12 mouse cellular contexts compared by ENCODE assay signal in the genomic region with DNA sequence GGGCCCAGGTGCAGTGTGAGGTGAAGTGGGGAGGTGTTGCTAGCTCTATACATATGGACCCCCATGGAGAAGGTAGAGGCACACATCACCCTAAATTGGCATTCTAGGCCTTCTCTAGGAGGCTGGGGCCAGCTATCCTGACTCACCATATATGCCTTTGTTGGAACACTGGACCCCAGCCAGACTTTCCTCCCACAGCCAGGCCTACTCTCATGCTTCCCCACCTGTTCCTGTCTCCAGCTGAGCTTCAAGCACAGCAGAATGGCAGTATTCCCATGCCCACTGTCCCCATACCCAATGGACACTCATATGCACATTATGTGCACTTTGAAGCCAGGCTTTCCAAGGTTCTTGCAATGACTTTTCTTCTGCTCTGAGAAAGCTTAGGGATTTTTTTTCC.
DNase-seq lines count a peak whose midpoint lies in the region; ATAC-seq and TF ChIP-seq lines count a peak whose summit lies in the region.
"Had no signal": no experiment of that assay in that cellular context is flagged by ENCODE, and none has a peak within 500 bp of the region (broad histone marks: within the 10 kb centered on the region; RNA-seq: fewer than 3 reads in every experiment).

No protein-coding gene starts in this region.

- no peak overlapping the region for H3K27ac ChIP-seq in heart, embryonic 15.5 days
- no peak overlapping the region for H3K27ac ChIP-seq in heart, adult 2 months
- H3K27ac ChIP-seq: midbrain, embryonic 10.5 days had no signal

- TF ChIP-seq CTCF in heart, adult 2 months (IDR thresholded peaks at IDR 0.05): no peak

- no peaks in the 10 kb centered on the region for H3K36me3 ChIP-seq in heart, embryonic 15.5 days
- H3K36me3 ChIP-seq in heart, adult 2 months (ENCODE audit: control insufficient read depth, insufficient read depth, low read length): peaks cover 43% of the 10 kb centered on the region
- H3K36me3 ChIP-seq: midbrain, embryonic 10.5 days had no signal

- no peaks in the 10 kb centered on the region; the same call in 1 of the 2 replicates for H3K79me2 ChIP-seq in heart, adult 2 months (replicated peaks; ENCODE audit: control insufficient read depth, insufficient read depth, low read length)

- DNase-seq in heart, adult 2 months: no peak
- peak; percentile 76 to 83 for DNase-seq in cerebellum, postnatal 36 days
- DNase-seq in left cerebral cortex, adult 11 months (ENCODE audit: low spot score): peak; percentile 59
- peak; percentile 21 for DNase-seq in right cerebral cortex, postnatal 4 days
- no peak for DNase-seq in adrenal gland, postnatal 10 days
- no peak for DNase-seq in kidney, adult 11 months
- DNase-seq: liver; thymus, postnatal 14 days had no signal

- TF ChIP-seq POLR2A in heart, adult 2 months (IDR thresholded peaks at IDR 0.05; ENCODE audit: insufficient read depth, low read depth, low read length): no peak

- no peaks in the 10 kb centered on the region for H3K9me3 ChIP-seq in heart, embryonic 15.5 days (replicated peaks)
- H3K9me3 ChIP-seq: midbrain, embryonic 10.5 days had no signal

- ATAC-seq in heart, embryonic 15.5 days (replicated peaks; ENCODE audit: insufficient number of reproducible peaks, insufficient read depth, low FRiP score, low read depth): peak; percentile 23; the same call in 1 of the 2 replicates
- no peak for ATAC-seq in erythroblast, adult 5-6 weeks (replicated peaks; ENCODE audit: low FRiP score, poor library complexity, severe bottlenecking)
- ATAC-seq: inflammation-experienced regulatory T-cells, adult 6 months had no signal

- no peaks in the 10 kb centered on the region for H3K27me3 ChIP-seq in heart, embryonic 15.5 days
- no peaks in the 10 kb centered on the region for H3K27me3 ChIP-seq in heart, adult 2 months (ENCODE audit: control insufficient read depth, insufficient read depth, low read length)

- no peak overlapping the region for H3K9ac ChIP-seq in heart, embryonic 15.5 days
- H3K9ac ChIP-seq in heart, adult 2 months (ENCODE audit: low read depth, low read length): no peak overlapping the region

- no peak overlapping the region for H3K4me2 ChIP-seq in heart, embryonic 15.5 days

- no peak overlapping the region for H3K4me3 ChIP-seq in heart, embryonic 15.5 days
- H3K4me3 ChIP-seq in heart, adult 2 months: no peak overlapping the region
- H3K4me3 ChIP-seq: midbrain, embryonic 10.5 days had no signal

- intact Hi-C loops in heart, adult 2 months (cut with DNase I): no loop called here

- TF ChIP-seq EP300 in heart, adult 2 months (IDR thresholded peaks at IDR 0.05; ENCODE audit: insufficient read depth, low read depth, low read length): no peak

- H3K4me1 ChIP-seq in heart, embryonic 15.5 days (replicated peaks): peaks cover 68% of the 10 kb centered on the region
- peaks cover 40% of the 10 kb centered on the region for H3K4me1 ChIP-seq in heart, adult 2 months (ENCODE audit: control insufficient read depth, insufficient read depth, low read length)

Comparison
In these comparisons a context has a peak if more than half of its experiments do, and no peak if none do; other contexts are left out.
1. DNase-seq: peak in cerebellum, postnatal 36 days (2 of 2), left cerebral cortex, adult 11 months (single experiment) and right cerebral cortex, postnatal 4 days (single experiment); none in heart, adult 2 months (0 of 2), adrenal gland, postnatal 10 days (single experiment) and kidney, adult 11 months (single experiment).